Mouse (Mus musculus) forebrain, embryonic 10.5 days (tissue): ENCODE results near the gene Fyco1. TPM values are rescaled to one million over a fixed set of nuclear protein-coding genes. Genes with fewer than 3 reads are reported as not detected.
"Not testable (repeated sequence)": the region's sequence is repeated elsewhere in the genome, so short reads cannot be mapped to it uniquely, and the experiment has no call there.

Experiments
- DNase-seq: peaks from one replicate; pipeline ENCODE4 v3.0.0-alpha.2; 2017; ENCODE audit warnings: low spot score; ENCODE audit errors: extremely low spot score
- H3K27ac ChIP-seq: fragments of 300-500 bp; sonication (generic); 2 replicates; pipeline ENCODE4 v1.5.1; 2016; ENCODE audit warnings: mild to moderate bottlenecking
- H3K27me3 ChIP-seq: fragments of 300-500 bp; sonication (generic); 2 replicates; pipeline ENCODE4 v1.6.1; 2016; ENCODE audit warnings: mild to moderate bottlenecking; ENCODE audit not compliant: poor library complexity, severe bottlenecking
- H3K36me3 ChIP-seq: fragments of 300-500 bp; sonication (generic); replicated peaks from 2 replicates; pipeline ENCODE4 v1.6.1; 2016; ENCODE audit warnings: mild to moderate bottlenecking, moderate library complexity
- H3K4me1 ChIP-seq: fragments of 300-500 bp; sonication (generic); 2 replicates; pipeline ENCODE4 v1.6.1; 2016
- H3K4me3 ChIP-seq: fragments of 300-500 bp; sonication (generic); 2 replicates; pipeline ENCODE4 v1.5.1; 2016; ENCODE audit warnings: mild to moderate bottlenecking, moderate library complexity
- H3K9me3 ChIP-seq: fragments of 300-500 bp; sonication (generic); 2 replicates; pipeline ENCODE4 v1.6.1; 2016; ENCODE audit warnings: mild to moderate bottlenecking, moderate library complexity
- WGBS: fragments of 180-500 bp; shearing (Covaris S2); methylation state at CpG from one replicate; pipeline ENCODE4 v1.1.7; 2016; 5-methylcytosine and 5-hydroxymethylcytosine counted together
- polyA plus RNA-seq: library from polyadenylated mRNA; unstranded; fragments of >200 nt; fragmentation: Nextera tagmentation; extraction: Ambion mirVana; gene quantifications from 2 replicates; pipeline ENCODE4 v1.2.1, GENCODE M21; 2016

The Fyco1 gene
- polyA plus RNA-seq, 1 experiment from 2014 or later = 11.1 TPM

DNA sequence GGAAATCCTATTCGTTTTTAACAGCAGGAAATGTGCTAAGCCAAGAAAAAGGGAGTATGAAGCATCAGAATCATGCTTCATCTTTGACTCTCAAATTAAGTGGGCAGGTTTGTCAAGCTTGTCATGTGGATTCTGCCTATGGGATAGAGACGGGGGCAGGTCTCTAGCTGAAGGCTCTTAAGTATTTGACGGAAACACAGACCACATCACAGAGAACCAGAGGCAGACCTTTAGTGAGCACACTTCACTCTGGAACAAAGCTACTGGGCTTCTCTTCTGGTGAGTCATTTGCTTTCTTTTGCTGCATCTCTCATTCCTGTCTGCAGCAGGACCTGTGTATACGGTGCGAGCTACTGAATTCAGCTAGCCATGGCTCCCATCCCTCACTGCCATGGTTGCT lies 45.4 kb downstream of the Fyco1 start, which contains the start of gene Cxcr6:
Gene Cxcr6 (plus strand): TSS at position 209 of the 400 bp plus-strand sequence.
- Histone ChIP-seq H3K27me3 (no peaks in the 10 kb centered on the region), H3K27ac (no peak within 1 kb of the TSS), H3K36me3 (peaks cover 16% of the 10 kb centered on the region), H3K4me1 (no peaks in the 10 kb centered on the region), H3K4me3 (no peak within 1 kb of the TSS), H3K9me3 (no peaks in the 10 kb centered on the region)
- DNase-seq = no peak
- 93% methylated on average over 5 of the region's 5 CpGs for WGBS

GRCm38 (mm10) chr9:123805241-123805640 lies 46.5 kb downstream of the Fyco1 start:
- Histone ChIP-seq H3K9me3 (no peaks in the 10 kb centered on the region), H3K27me3 (no peaks in the 10 kb centered on the region), H3K27ac (no peak overlapping the region), H3K4me3 (no peak overlapping the region), H3K36me3 (peaks cover 17% of the 10 kb centered on the region), H3K4me1 (no peaks in the 10 kb centered on the region)
- DNase-seq = no peak
- WGBS = 93% methylated on average over 2 of the region's 2 CpGs

DNA sequence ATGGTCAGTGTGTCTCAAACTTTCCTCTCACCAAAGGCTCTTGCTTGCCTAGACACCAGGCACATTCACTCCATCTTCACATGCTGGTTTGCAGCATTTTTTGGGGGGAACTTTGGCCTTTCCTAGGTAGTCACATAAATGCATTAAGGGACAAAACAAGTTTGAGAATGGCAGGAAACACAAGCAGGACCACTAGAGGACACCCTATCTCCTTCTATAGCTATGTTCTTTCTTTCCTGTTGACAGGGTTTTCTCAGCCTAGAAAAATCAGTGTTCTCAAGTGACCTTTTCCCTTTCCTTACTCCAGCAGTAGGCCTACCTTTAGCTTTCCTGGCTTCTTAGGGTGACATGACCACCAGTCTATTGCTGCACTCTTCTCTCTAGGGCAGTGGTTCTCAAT lies 48.8 kb downstream of the Fyco1 start:
- no peak for DNase-seq
- Histone ChIP-seq H3K36me3 (peaks cover 16% of the 10 kb centered on the region), H3K4me3 (no peak overlapping the region), H3K27ac (no peak overlapping the region), H3K27me3 (no peaks in the 10 kb centered on the region), H3K4me1 (no peaks in the 10 kb centered on the region), H3K9me3 (no peaks in the 10 kb centered on the region)

DNA sequence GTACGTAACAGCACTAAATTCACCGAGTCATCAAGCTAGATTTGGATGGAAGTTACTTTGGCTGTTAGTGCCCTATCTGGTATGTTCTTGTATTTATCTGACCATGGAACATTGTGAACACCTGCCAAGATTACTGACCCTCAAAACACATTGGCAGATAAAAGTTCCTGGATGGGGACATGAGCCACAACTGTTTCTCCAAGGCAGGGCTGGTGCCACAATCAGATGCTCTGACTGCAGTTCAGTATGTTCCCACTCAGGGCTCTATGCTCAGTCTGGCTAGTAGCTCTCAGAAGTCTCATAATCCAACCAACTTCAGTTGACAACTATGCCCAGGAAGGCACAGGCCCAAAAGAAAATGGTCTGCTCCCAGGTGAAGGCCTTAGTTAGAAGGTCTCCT lies 49.3 kb downstream of the Fyco1 start:
- Histone ChIP-seq H3K4me3 (no peak overlapping the region), H3K27me3 (no peaks in the 10 kb centered on the region), H3K4me1 (no peaks in the 10 kb centered on the region), H3K27ac (no peak overlapping the region), H3K9me3 (no peaks in the 10 kb centered on the region), H3K36me3 (peaks cover 17% of the 10 kb centered on the region)
- 94% methylated on average over 2 of the region's 2 CpGs for WGBS
- DNase-seq = no peak

- DNase-seq = no peak
- Histone ChIP-seq H3K4me3 (no peak overlapping the region), H3K27ac (no peak overlapping the region), H3K9me3 (no peaks in the 10 kb centered on the region), H3K27me3 (no peaks in the 10 kb centered on the region), H3K36me3 (peaks cover 26% of the 10 kb centered on the region), H3K4me1 (no peaks in the 10 kb centered on the region)
- 87% methylated on average over 1 of the region's 1 CpGs for WGBS
Observed at GRCm38 (mm10) chr9:123801527-123801926, 50.2 kb downstream of the Fyco1 start.

DNA sequence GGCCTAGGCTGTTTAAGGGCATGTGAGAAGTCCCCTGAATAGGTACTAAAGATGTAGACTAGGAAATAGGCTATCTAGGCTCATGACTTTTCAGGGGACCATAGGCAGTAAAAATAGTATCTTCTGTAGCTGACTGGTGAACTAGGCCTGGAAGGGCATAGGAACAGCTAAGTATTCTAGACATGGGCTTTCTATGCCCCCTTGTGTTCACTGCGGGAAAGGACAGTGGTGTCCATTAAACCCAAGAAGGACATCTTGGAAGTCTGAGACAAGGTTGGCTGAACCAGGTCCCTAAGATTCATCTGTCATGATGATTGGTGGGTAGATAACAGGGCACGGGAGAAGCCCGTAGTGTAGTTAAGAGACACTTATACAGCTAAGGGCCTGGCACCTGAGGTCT lies 55.5 kb downstream of the Fyco1 start:
- Histone ChIP-seq H3K4me3 (no peak overlapping the region), H3K36me3 (peaks cover 70% of the 10 kb centered on the region)
- 74% methylated on average over 3 of the region's 3 CpGs for WGBS

DNA sequence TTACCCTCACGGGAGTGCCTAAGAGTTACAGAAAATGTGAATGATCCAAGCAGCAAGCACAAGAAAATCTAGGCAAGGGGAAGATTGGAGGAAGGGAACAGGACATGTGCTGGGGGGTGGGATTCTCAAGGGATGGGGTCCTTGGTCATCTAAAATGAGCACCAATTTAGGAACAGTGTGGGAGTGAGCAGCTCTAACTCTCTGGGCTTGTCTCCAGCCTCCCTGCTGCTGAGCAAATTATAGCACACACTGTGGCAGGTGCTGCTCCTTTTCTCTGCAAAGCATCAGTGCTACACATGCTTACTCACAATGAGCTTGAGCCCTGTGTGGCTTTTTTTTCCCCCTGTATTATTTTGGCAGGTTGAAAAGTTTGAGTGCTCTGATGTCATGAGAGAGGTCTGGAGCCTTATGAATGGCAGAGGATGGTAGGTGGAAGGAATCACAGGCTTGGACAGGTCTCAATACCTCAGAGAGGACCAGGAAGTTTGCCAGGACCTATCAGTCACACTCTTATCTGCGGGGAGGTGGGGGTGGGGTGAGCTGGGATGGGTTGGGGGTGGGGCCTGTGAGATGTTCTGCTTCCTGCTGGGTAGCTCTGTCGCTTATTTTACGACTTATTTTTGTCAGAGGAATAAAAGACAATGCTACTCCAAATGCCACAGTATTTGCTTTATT lies 62.7 kb downstream of the Fyco1 start:
- no peak overlapping the region for H3K27ac ChIP-seq
- DNase-seq = no peak
- no peak overlapping the region for H3K4me3 ChIP-seq
- no peaks in the 10 kb centered on the region for H3K27me3 ChIP-seq
- 89% methylated on average over 4 of the region's 4 CpGs for WGBS
- H3K9me3 ChIP-seq = peaks cover 8% of the 10 kb centered on the region; the same call in 1 of the 2 replicates
- H3K4me1 ChIP-seq = no peaks in the 10 kb centered on the region
- peaks cover 61% of the 10 kb centered on the region for H3K36me3 ChIP-seq

More for the DNA sequence above, 55.5 kb downstream of the Fyco1 start:
- H3K9me3 ChIP-seq = no peaks in the 10 kb centered on the region
- no peaks in the 10 kb centered on the region for H3K27me3 ChIP-seq
- DNase-seq = peak; percentile 19
- H3K4me1 ChIP-seq = no peaks in the 10 kb centered on the region
- no peak overlapping the region for H3K27ac ChIP-seq

DNA sequence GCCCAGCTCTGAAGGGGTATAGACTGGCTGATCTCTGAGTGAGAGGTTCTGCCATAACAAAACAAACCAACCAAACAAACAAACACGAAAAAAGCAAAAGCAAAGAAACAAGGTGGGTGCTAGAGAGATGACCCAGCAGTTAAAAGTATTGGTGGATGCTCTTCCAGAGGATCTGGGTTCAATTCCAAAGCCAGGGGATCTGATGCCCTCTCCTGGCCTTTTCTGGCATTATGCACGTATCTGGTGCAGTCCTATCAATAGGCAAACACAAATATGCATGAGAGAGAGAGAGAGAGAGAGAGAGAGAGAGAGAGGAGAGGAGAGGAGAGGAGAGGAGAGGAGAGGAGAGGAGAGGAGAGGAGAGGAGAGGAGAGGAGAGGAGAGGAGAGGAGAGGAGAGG lies 78.4 kb downstream of the Fyco1 start:
- not testable (repeated sequence) for H3K27me3 ChIP-seq, H3K4me1 ChIP-seq, H3K9me3 ChIP-seq, DNase-seq, H3K27ac ChIP-seq, H3K4me3 ChIP-seq, H3K36me3 ChIP-seq
- 34% methylated on average over 2 of the region's 2 CpGs for WGBS

DNA sequence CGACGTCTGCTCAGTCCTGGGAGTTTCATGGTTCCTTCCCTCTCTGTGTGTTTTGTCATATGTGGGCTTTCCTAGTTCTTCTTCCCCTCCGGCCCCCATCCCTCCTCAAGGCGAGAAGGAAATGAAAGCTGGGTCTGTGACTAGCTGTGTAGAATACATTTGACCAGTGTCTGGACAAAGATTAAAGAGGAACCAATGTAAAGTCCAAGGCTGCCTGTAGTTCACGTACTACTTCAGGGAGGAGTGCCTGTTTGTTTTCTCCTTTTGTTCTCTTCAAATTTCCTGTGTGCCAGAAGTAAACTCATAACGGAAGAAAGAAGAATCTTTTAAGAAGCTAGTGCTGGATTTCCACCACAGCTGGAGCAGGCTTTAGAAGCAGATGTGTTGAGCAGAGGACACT lies 82.2 kb downstream of the Fyco1 start:
- DNase-seq = no peak
- Histone ChIP-seq H3K27ac (no peak overlapping the region), H3K36me3 (no peaks in the 10 kb centered on the region), H3K4me3 (no peak overlapping the region), H3K27me3 (no peaks in the 10 kb centered on the region), H3K9me3 (no peaks in the 10 kb centered on the region), H3K4me1 (no peaks in the 10 kb centered on the region)
- WGBS = 77% methylated on average over 6 of the region's 6 CpGs

DNA sequence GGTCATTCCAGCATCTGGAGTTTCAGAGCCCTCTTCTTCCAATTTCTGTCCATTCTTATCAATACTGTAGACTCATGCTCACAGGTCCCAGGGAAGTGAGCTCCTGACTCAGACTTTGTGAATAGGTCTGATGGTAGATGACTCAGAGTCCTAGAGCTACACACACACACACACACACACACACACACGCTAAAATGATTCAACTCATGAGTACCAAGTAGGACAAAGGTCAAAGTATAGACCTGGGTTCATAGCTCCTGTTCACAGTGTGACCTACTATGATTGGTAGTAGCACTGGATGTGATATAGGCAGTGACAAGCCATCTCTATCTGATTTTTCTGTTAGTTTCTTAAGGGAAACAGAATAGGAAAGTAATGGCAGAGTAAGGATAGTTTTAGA lies 83.3 kb downstream of the Fyco1 start:
- 83% methylated on average over 1 of the region's 1 CpGs for WGBS

GRCm38 (mm10) chr9:123766996-123767395 lies 84.7 kb downstream of the Fyco1 start:
- H3K4me1 ChIP-seq = no peaks in the 10 kb centered on the region
- no peaks in the 10 kb centered on the region for H3K9me3 ChIP-seq
- no peak overlapping the region for H3K4me3 ChIP-seq
- H3K27ac ChIP-seq = no peak overlapping the region
- 92% methylated on average over 3 of the region's 3 CpGs for WGBS
- no peaks in the 10 kb centered on the region for H3K36me3 ChIP-seq
- DNase-seq = no peak
- no peaks in the 10 kb centered on the region for H3K27me3 ChIP-seq

More for the DNA sequence above, 83.3 kb downstream of the Fyco1 start:
- H3K27me3 ChIP-seq = no peaks in the 10 kb centered on the region
- no peaks in the 10 kb centered on the region for H3K4me1 ChIP-seq
- no peaks in the 10 kb centered on the region for H3K9me3 ChIP-seq
- DNase-seq = no peak
- H3K36me3 ChIP-seq = no peaks in the 10 kb centered on the region
- H3K27ac ChIP-seq = no peak overlapping the region
- no peak overlapping the region for H3K4me3 ChIP-seq

DNA sequence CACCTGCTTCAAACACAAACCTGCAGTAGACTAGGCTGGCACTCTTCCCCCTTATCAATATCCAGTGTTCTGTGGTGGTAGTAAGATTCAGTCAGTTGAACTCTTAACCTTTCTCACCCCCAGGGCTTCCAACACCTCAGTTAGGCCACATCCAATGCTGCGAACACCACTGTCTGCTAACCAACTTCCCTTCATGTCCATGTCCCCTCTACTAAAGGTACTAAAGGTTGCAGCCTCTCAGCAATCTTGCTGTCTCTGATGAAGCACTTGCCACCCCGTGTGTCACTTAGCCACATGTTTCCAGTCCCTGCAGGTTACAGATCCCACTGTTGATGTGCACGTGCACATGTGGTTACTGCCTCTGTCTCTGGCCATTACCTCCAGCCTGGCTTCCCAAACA lies 87.9 kb downstream of the Fyco1 start:
- Histone ChIP-seq H3K9me3 (no peaks in the 10 kb centered on the region), H3K4me3 (no peak overlapping the region), H3K27me3 (no peaks in the 10 kb centered on the region), H3K4me1 (no peaks in the 10 kb centered on the region), H3K36me3 (no peaks in the 10 kb centered on the region), H3K27ac (no peak overlapping the region)
- no peak for DNase-seq
- WGBS = 79% methylated on average over 3 of the region's 3 CpGs

- Histone ChIP-seq H3K4me3 (no peak overlapping the region), H3K27ac (no peak overlapping the region), H3K36me3 (no peaks in the 10 kb centered on the region), H3K9me3 (no peaks in the 10 kb centered on the region), H3K4me1 (no peaks in the 10 kb centered on the region), H3K27me3 (no peaks in the 10 kb centered on the region)
- no peak for DNase-seq
- 91% methylated on average over 4 of the region's 4 CpGs for WGBS
Observed at GRCm38 (mm10) chr9:123762886-123763285, 88.8 kb downstream of the Fyco1 start.

DNA sequence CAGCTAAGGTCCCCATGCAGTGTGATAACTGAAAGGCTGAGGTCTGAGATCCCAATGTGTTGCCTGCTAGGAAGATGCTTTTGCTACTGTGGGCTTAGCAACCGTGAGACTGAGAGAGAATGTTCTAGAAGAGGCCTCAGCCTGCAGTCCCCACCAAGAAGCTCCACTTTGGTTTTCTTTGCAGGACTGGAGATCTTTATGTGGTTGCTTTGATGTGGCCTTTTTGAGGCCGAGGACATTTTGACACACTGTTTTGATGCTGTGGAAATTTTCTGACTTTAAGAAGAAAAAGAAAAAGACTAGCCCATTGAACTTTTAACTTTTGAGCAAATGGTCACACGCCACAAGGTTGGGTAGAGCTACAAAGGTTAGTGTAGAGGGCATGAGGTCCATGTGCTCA lies 90.9 kb downstream of the Fyco1 start:
- Histone ChIP-seq H3K9me3 (no peaks in the 10 kb centered on the region), H3K36me3 (no peaks in the 10 kb centered on the region), H3K4me3 (no peak overlapping the region), H3K27me3 (no peaks in the 10 kb centered on the region), H3K27ac (no peak overlapping the region), H3K4me1 (no peaks in the 10 kb centered on the region)
- WGBS = 91% methylated on average over 3 of the region's 3 CpGs
- no peak for DNase-seq
